Mouse (Mus musculus) CH12.LX (cell line): ENCODE measurements at regions not wholly inside any gene's neighbourhood (a gene's known extent, or its start where the extent isn't known, plus 50 kb on each side); places are given as distances from the start of the nearest gene placed in this dataset.

Source experiments
- DNase-seq: peaks from one replicate; pipeline ENCODE4 v3.0.0-alpha.2; 2013; ENCODE audit errors: extremely low read depth
- H3K27ac ChIP-seq: 2 replicates; pipeline ENCODE4 v1.5.1; 2012; ENCODE audit warnings: low read depth, mild to moderate bottlenecking, control low read depth, moderate library complexity; ENCODE audit not compliant: insufficient read depth
- H3K27me3 ChIP-seq: replicated peaks from 2 replicates; pipeline ENCODE3; 2012; ENCODE audit warnings: inconsistent platforms
- H3K36me3 ChIP-seq, 2 experiments: replicated peaks in 1 of 2; 2 replicates each; pipeline versions ENCODE3 to v1.6.1; 2012; ENCODE audit warnings: inconsistent platforms in 1 of 2, low read length in 1 of 2, mild to moderate bottlenecking in 1 of 2, mixed read lengths in 1 of 2, moderate library complexity in 1 of 2; ENCODE audit not compliant: control insufficient read depth in 1 of 2, insufficient read depth in 1 of 2
- H3K4me1 ChIP-seq, 2 experiments: 2 replicates each; pipeline ENCODE4 v1.6.1; 2012; ENCODE audit warnings: inconsistent platforms in 1 of 2, moderate library complexity in 1 of 2; ENCODE audit not compliant: insufficient read depth in 2 of 2, control insufficient read depth in 1 of 2
- H3K4me2 ChIP-seq: 2 replicates; pipeline ENCODE4 v1.6.1; 2012; ENCODE audit warnings: low read depth, mild to moderate bottlenecking, control low read depth; ENCODE audit not compliant: poor library complexity, insufficient read depth, severe bottlenecking
- H3K4me3 ChIP-seq, 3 experiments: fragments of 150-350 bp in 1 of 3; sonication (generic) in 1 of 3; replicated peaks in 1 of 3; 2 replicates each; pipeline versions ENCODE3 to v1.5.1; 2011 to 2012; ENCODE audit warnings: low read depth in 2 of 3, low read length in 2 of 3, mild to moderate bottlenecking in 2 of 3, moderate library complexity in 2 of 3, control low read depth in 1 of 3, improper control_type of control experiment in 1 of 3, inconsistent platforms in 1 of 3, mixed read lengths in 1 of 3; ENCODE audit not compliant: poor library complexity in 1 of 3
- H3K79me2 ChIP-seq: replicated peaks from 2 replicates; pipeline ENCODE4 v1.6.1; 2012; ENCODE audit warnings: mild to moderate bottlenecking, moderate library complexity; ENCODE audit not compliant: control insufficient read depth, poor library complexity, insufficient read depth, severe bottlenecking; ENCODE audit errors: extremely low read depth
- H3K9ac ChIP-seq: 2 replicates; pipeline ENCODE4 v1.6.1; 2012; ENCODE audit warnings: low read depth, mild to moderate bottlenecking, control low read depth, moderate library complexity; ENCODE audit not compliant: insufficient read depth
- H3K9me3 ChIP-seq: replicated peaks from 2 replicates; pipeline ENCODE3; 2012; ENCODE audit warnings: low read length, inconsistent platforms, mixed read lengths
- BHLHE40 ChIP-seq: IDR thresholded peaks from 2 replicates; pipeline ENCODE4 v1.6.1; 2011; ENCODE audit warnings: mild to moderate bottlenecking, low read depth, low read length, improper control_type of control experiment
- CHD1 ChIP-seq: IDR thresholded peaks from 2 replicates; pipeline ENCODE4 v1.6.1; 2012; ENCODE audit warnings: low read depth, low read length, improper control_type of control experiment, inconsistent platforms
- CHD2 ChIP-seq: IDR thresholded peaks from 2 replicates; pipeline ENCODE4 v1.6.1; 2011; ENCODE audit warnings: low read length, improper control_type of control experiment
- CTCF ChIP-seq, 2 experiments: IDR thresholded peaks in 1 of 2; conservative IDR thresholded peaks in 1 of 2; 2 replicates each; pipeline ENCODE4 v1.5.1; 2011 to 2012; ENCODE audit warnings: low read depth in 2 of 2, low read length in 2 of 2, improper control_type of control experiment in 1 of 2, inconsistent platforms in 1 of 2, mild to moderate bottlenecking in 1 of 2, moderate library complexity in 1 of 2
- E2F4 ChIP-seq: IDR thresholded peaks from 2 replicates; pipeline ENCODE4 v1.6.1; 2011; ENCODE audit warnings: low read depth, low read length, improper control_type of control experiment; ENCODE audit not compliant: insufficient replicate concordance
- ELF1 ChIP-seq: IDR thresholded peaks from 2 replicates; pipeline ENCODE4 v1.6.1; 2014; ENCODE audit warnings: low read depth, mild to moderate bottlenecking, inconsistent platforms, low read length, improper control_type of control experiment
- ETS1 ChIP-seq: conservative IDR thresholded peaks from 2 replicates; pipeline ENCODE4 v1.6.1; 2012; ENCODE audit warnings: low read depth, mild to moderate bottlenecking, inconsistent platforms, low read length, improper control_type of control experiment, moderate library complexity
- GABPA ChIP-seq: IDR thresholded peaks from 2 replicates; pipeline ENCODE4 v1.6.1; 2012; ENCODE audit warnings: low read depth, low read length, improper control_type of control experiment, inconsistent platforms; ENCODE audit not compliant: insufficient replicate concordance
- IRF4 ChIP-seq: IDR thresholded peaks from 2 replicates; pipeline ENCODE4 v1.6.1; 2014; ENCODE audit warnings: low read depth, mild to moderate bottlenecking, inconsistent platforms, low read length, improper control_type of control experiment
- JUN ChIP-seq: IDR thresholded peaks from 2 replicates; pipeline ENCODE4 v1.6.1; 2011; ENCODE audit warnings: low read depth, mild to moderate bottlenecking, low read length, improper control_type of control experiment, moderate library complexity; ENCODE audit not compliant: insufficient read depth
- MAFK ChIP-seq: IDR thresholded peaks from 2 replicates; pipeline ENCODE4 v1.6.1; 2011; ENCODE audit warnings: low read length, improper control_type of control experiment; ENCODE audit not compliant: insufficient replicate concordance
- MAX ChIP-seq: IDR thresholded peaks from 2 replicates; pipeline ENCODE4 v1.6.1; 2011; ENCODE audit warnings: low read length, improper control_type of control experiment
- MEF2A ChIP-seq: IDR thresholded peaks from 2 replicates; pipeline ENCODE4 v1.6.1; 2014; ENCODE audit warnings: low read depth, mild to moderate bottlenecking, inconsistent platforms, low read length, improper control_type of control experiment, borderline replicate concordance
- MXI1 ChIP-seq: IDR thresholded peaks from 2 replicates; pipeline ENCODE4 v1.6.1; 2011; ENCODE audit warnings: mild to moderate bottlenecking, low read depth, low read length, improper control_type of control experiment
- NELFE ChIP-seq: IDR thresholded peaks from 2 replicates; pipeline ENCODE4 v1.6.1; 2011; ENCODE audit warnings: low read depth, low read length, improper control_type of control experiment
- PAX5 ChIP-seq: IDR thresholded peaks from 2 replicates; pipeline ENCODE4 v1.6.1; 2012; ENCODE audit warnings: low read length, inconsistent platforms, mixed read lengths
- POLR2A ChIP-seq: IDR thresholded peaks from 2 replicates; pipeline ENCODE4 v1.6.1; 2011; ENCODE audit warnings: low read depth, mild to moderate bottlenecking, improper control_type of control experiment, low read length
- POLR2AphosphoS2 ChIP-seq: IDR thresholded peaks from 2 replicates; pipeline ENCODE4 v1.6.1; 2011; ENCODE audit warnings: low read depth, low read length, improper control_type of control experiment
- RCOR1 ChIP-seq: conservative IDR thresholded peaks from 2 replicates; pipeline ENCODE4 v1.6.1; 2012; ENCODE audit warnings: low read depth, mild to moderate bottlenecking, inconsistent platforms, low read length, improper control_type of control experiment
- SIN3A ChIP-seq: IDR thresholded peaks from 2 replicates; pipeline ENCODE4 v1.6.1; 2012; ENCODE audit warnings: low read length, improper control_type of control experiment, inconsistent platforms
- TCF12 ChIP-seq: IDR thresholded peaks from 2 replicates; pipeline ENCODE4 v1.6.1; 2014; ENCODE audit warnings: low read depth, mild to moderate bottlenecking, inconsistent platforms, low read length, improper control_type of control experiment
- USF1 ChIP-seq: IDR thresholded peaks from 2 replicates; pipeline ENCODE4 v1.6.1; 2014; ENCODE audit warnings: low read depth, mild to moderate bottlenecking, inconsistent platforms, low read length, improper control_type of control experiment
- USF2 ChIP-seq: conservative IDR thresholded peaks from 2 replicates; pipeline ENCODE4 v1.6.1; 2011; ENCODE audit warnings: low read depth, low read length, improper control_type of control experiment
- ZC3H11A ChIP-seq: IDR thresholded peaks from 2 replicates; pipeline ENCODE4 v1.6.1; 2012; ENCODE audit warnings: low read depth, mild to moderate bottlenecking, inconsistent platforms, low read length, improper control_type of control experiment
- ZKSCAN1 ChIP-seq: IDR thresholded peaks from 2 replicates; pipeline ENCODE4 v1.6.1; 2012; ENCODE audit warnings: low read depth, inconsistent platforms, low read length, improper control_type of control experiment, borderline replicate concordance
- ZMIZ1 ChIP-seq: IDR thresholded peaks from 2 replicates; pipeline ENCODE4 v1.6.1; 2012; ENCODE audit warnings: low read depth, mild to moderate bottlenecking, inconsistent platforms, low read length, improper control_type of control experiment
- ZNF384 ChIP-seq: IDR thresholded peaks from 2 replicates; pipeline ENCODE4 v1.6.1; 2012; ENCODE audit warnings: low read depth, low read length, improper control_type of control experiment, inconsistent platforms
- dilution Hi-C: fragments of 300-500 bp; cut with MboI; formaldehyde crosslinking; loops from 2 replicates; pipeline ENCODE4 v1.14.3; 2020; ENCODE audit warnings: low sequenced_read_pairs; ENCODE audit not compliant: extremely low pct_unique_long_range_greater_than_20kb, extremely low pct_ligation_motif_present
- in situ Hi-C: fragments of 300-500 bp; cut with MboI; formaldehyde crosslinking; loops from 3 replicates; pipeline ENCODE4 v1.14.3; 2019; ENCODE audit warnings: low sequenced_read_pairs, low pct_ligation_motif_present, low pct_unique_long_range_greater_than_20kb, mixed read lengths

DNA sequence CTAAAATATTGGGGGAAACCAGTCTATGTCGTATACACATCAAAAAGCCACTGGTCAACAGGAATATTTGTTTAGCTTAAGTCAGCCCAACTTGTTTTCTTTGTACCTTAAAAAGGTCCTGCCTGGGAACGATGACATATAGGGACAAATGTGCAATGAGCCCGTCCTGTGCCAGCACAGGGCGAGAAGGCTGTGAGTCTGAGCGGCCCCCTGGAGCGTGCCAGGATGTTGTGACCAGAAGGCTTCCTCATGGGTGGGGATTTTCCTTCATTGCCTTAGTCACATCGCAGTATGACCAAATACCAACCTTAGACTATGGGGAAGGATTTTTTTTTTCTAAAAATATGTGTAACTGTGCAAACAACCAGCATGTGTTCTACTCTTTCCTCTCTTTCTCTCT lies 58.7 kb upstream of the Myo10 start:
- no peak for DNase-seq
- TF ChIP-seq CTCF (conservative IDR thresholded peaks at IDR 0.05 in 1 of 2, IDR thresholded peaks at IDR 0.05 in 1 of 2; ENCODE audit: low read depth in 2 of 2, low read length in 2 of 2) = no peak
- TF ChIP-seq ZNF384 = no peak
- TF ChIP-seq TCF12 = no peak
- no peak for TF ChIP-seq IRF4
- no peak for TF ChIP-seq ZKSCAN1
- TF ChIP-seq PAX5 = no peak
- no peak for TF ChIP-seq USF1
- no peak for TF ChIP-seq SIN3A
- TF ChIP-seq ELF1 = no peak
- TF ChIP-seq ZC3H11A = no peak
- TF ChIP-seq BHLHE40 = no peak
- TF ChIP-seq RCOR1 = no peak
- TF ChIP-seq E2F4 = no peak
- no peak for TF ChIP-seq POLR2AphosphoS2
- no peak for TF ChIP-seq CHD1
- no peak for TF ChIP-seq USF2
- peaks cover 12% of the 10 kb centered on the region for H3K9me3 ChIP-seq
- no peak overlapping the region for H3K9ac ChIP-seq
- H3K36me3 ChIP-seq = no peaks in the 10 kb centered on the region
- no peak overlapping the region for H3K4me3 ChIP-seq
- no peaks in the 10 kb centered on the region for H3K4me1 ChIP-seq
- H3K27ac ChIP-seq = no peak overlapping the region
- dilution Hi-C loops (no loop called here), in situ Hi-C loops (no loop called here)
- H3K4me2 ChIP-seq = no peak overlapping the region
- no peaks in the 10 kb centered on the region for H3K27me3 ChIP-seq
- H3K79me2 ChIP-seq = no peaks in the 10 kb centered on the region

DNA sequence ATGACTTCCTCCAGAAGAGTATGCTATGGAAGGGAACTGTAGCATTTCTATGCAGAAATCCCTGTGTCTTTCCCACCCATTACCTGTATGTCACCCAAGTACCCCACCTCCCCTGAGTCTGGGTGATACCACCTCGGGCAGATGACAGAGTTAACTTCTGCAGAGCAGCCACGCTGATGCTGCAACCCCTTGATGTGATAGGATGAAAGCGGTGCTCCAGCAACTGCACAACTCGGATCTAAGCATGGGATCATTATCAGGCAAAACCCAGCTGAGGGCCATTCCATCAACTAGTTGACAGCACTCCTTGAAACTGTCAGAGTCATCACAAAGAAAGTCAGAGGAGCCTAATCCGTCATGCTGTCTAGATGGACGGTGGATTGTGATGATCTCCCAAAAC lies 49.8 kb upstream of the Myo10 start:
- Histone ChIP-seq H3K36me3 (no peaks in the 10 kb centered on the region), H3K4me3 (no peak overlapping the region), H3K9ac (no peak overlapping the region), H3K79me2 (no peaks in the 10 kb centered on the region), H3K27me3 (no peaks in the 10 kb centered on the region), H3K9me3 (no peaks in the 10 kb centered on the region), H3K27ac (no peak overlapping the region), H3K4me2 (no peak overlapping the region), H3K4me1 (peaks cover 0 to 5% of the 10 kb centered on the region in 2 experiments; a peak in 1 of 4 replicates)
- in situ Hi-C loops (no loop called here), dilution Hi-C loops (no loop called here)
- TF ChIP-seq USF1 (no peak), JUN (no peak), MXI1 (no peak), TCF12 (no peak), CTCF (conservative IDR thresholded peaks at IDR 0.05 in 1 of 2, IDR thresholded peaks at IDR 0.05 in 1 of 2; ENCODE audit: low read depth in 2 of 2, low read length in 2 of 2) (no peak), POLR2A (no peak), CHD1 (no peak), ZMIZ1 (no peak), E2F4 (no peak), MAFK (no peak), PAX5 (no peak), CHD2 (no peak), MEF2A (no peak), MAX (no peak), GABPA (no peak), NELFE (no peak), ZNF384 (no peak), ETS1 (no peak), ZKSCAN1 (no peak)
- DNase-seq = no peak
